29 mouse cellular contexts compared by ENCODE assay signal in genomic region chr8:69906260-69906659, GRCm38 (mm10). TPM values are rescaled to one million over a fixed set of nuclear protein-coding genes. Genes with fewer than 3 reads are reported as not detected.
DNase-seq lines count a peak whose midpoint lies in the region; ATAC-seq and TF ChIP-seq lines count a peak whose summit lies in the region.
"Had no signal": no experiment of that assay in that cellular context is flagged by ENCODE, and none has a peak within 500 bp of the region (broad histone marks: within the 10 kb centered on the region; RNA-seq: fewer than 3 reads in every experiment).

No protein-coding gene starts in this region.

- TF ChIP-seq EP300 in liver, postnatal 0 days (IDR thresholded peaks at IDR 0.05; ENCODE audit: low read depth) = no peak

- no peak for DNase-seq in gastrocnemius, adult 2 months
- no peak for DNase-seq in gastrocnemius, postnatal 25 days
- no peak for DNase-seq in liver, postnatal 0 days
- peak; percentile 52 for DNase-seq in 3T3-L1 (ENCODE audit: low read depth, low spot score)
- peak; percentile 60 for DNase-seq in brain, adult 2 months (ENCODE audit: low read depth, low spot score)
- no peak for DNase-seq in right cerebral cortex, adult 18-20 months
- no peak for DNase-seq in lung, postnatal 14 days
- DNase-seq: adrenal gland, adult 8-10 months; adrenal gland, postnatal 25 days; B cell, adult 2 months; cerebellum, adult 2 months; cerebellum, adult 9-11 months; cerebellum, postnatal 25 days; gastrocnemius, postnatal 10 days; heart, adult 11 months; heart, postnatal 14 days; heart, postnatal 4 days had no signal

- no peak for ATAC-seq in liver, embryonic 12.5 days
- ATAC-seq in liver, postnatal 0 days = no peak
- ATAC-seq: activated CD4-positive, CD25-positive, alpha-beta regulatory T cell, adult 4 months; forebrain, embryonic 15.5 days; hindbrain, postnatal 0 days; inflammation-experienced regulatory T-cells, adult 6 months had no signal

- intact Hi-C loops in gastrocnemius, adult 2 months (cut with DNase I) = no loop called here

- 83% methylated on average over 2 of the region's 2 CpGs for whole genome bisulfite sequencing in liver, embryonic 12.5 days (ENCODE audit: insufficient replicate concordance)
- 82% methylated on average over 2 of the region's 2 CpGs for WGBS in liver, postnatal 0 days (ENCODE audit: insufficient replicate concordance)

- no peaks in the 10 kb centered on the region for H3K9me3 ChIP-seq in liver, embryonic 12.5 days (replicated peaks)
- H3K9me3 ChIP-seq in liver, postnatal 0 days (ENCODE audit: low read length) = no peaks in the 10 kb centered on the region
- H3K9me3 ChIP-seq: embryonic facial prominence, embryonic 12.5 days; embryonic facial prominence, embryonic 15.5 days; forebrain, embryonic 12.5 days; forebrain, embryonic 15.5 days; heart, embryonic 12.5 days had no signal

- no peak overlapping the region for H3K9ac ChIP-seq in liver, embryonic 12.5 days
- H3K9ac ChIP-seq in liver, postnatal 0 days (replicated peaks) = no peak overlapping the region
- H3K9ac ChIP-seq: embryonic facial prominence, embryonic 12.5 days; embryonic facial prominence, embryonic 15.5 days; forebrain, embryonic 12.5 days; forebrain, embryonic 15.5 days; heart, embryonic 12.5 days; hindbrain, embryonic 14.5 days had no signal

- peaks cover 41% of the 10 kb centered on the region for H3K36me3 ChIP-seq in liver, embryonic 12.5 days
- peaks cover 33% of the 10 kb centered on the region for H3K36me3 ChIP-seq in liver, postnatal 0 days (replicated peaks; ENCODE audit: insufficient read depth, low read length)

- no peak overlapping the region for H3K4me3 ChIP-seq in gastrocnemius, adult 2 months
- H3K4me3 ChIP-seq in liver, embryonic 12.5 days = no peak overlapping the region
- no peak overlapping the region for H3K4me3 ChIP-seq in liver, postnatal 0 days (ENCODE audit: low read depth, low read length)
- H3K4me3 ChIP-seq: embryonic facial prominence, embryonic 12.5 days; embryonic facial prominence, embryonic 15.5 days; erythroblast, embryonic 14.5 days; forebrain, embryonic 12.5 days; forebrain, embryonic 15.5 days; heart, embryonic 12.5 days had no signal

- H3K4me1 ChIP-seq in liver, embryonic 12.5 days = peaks cover 45% of the 10 kb centered on the region
- H3K4me1 ChIP-seq in liver, postnatal 0 days (ENCODE audit: insufficient read depth) = peaks cover 21% of the 10 kb centered on the region

- no peaks in the 10 kb centered on the region for H3K27me3 ChIP-seq in liver, embryonic 12.5 days (replicated peaks)
- no peaks in the 10 kb centered on the region for H3K27me3 ChIP-seq in liver, postnatal 0 days (ENCODE audit: insufficient read depth, low read length)
- H3K27me3 ChIP-seq: embryonic facial prominence, embryonic 12.5 days; embryonic facial prominence, embryonic 15.5 days; forebrain, embryonic 12.5 days; forebrain, embryonic 15.5 days; heart, embryonic 12.5 days had no signal

- H3K27ac ChIP-seq in gastrocnemius, adult 2 months = peak overlapping the region; percentile 81
- 0 out of 2 replicates have a peak overlapping the region, but pooled peaks have one; percentile 3 for H3K27ac ChIP-seq in liver, embryonic 12.5 days
- no peak overlapping the region for H3K27ac ChIP-seq in liver, postnatal 0 days (ENCODE audit: low read depth)
- H3K27ac ChIP-seq: embryonic facial prominence, embryonic 12.5 days; embryonic facial prominence, embryonic 15.5 days; forebrain, embryonic 12.5 days; forebrain, embryonic 15.5 days; hindbrain, embryonic 14.5 days; hindbrain, postnatal 0 days had no signal

- no peak for TF ChIP-seq CTCF in gastrocnemius, adult 2 months (IDR thresholded peaks at IDR 0.05)
- no peak for TF ChIP-seq CTCF in liver, postnatal 0 days (IDR thresholded peaks at IDR 0.05; ENCODE audit: low read depth)

- no peak overlapping the region for H3K4me2 ChIP-seq in liver, embryonic 12.5 days
- no peak overlapping the region for H3K4me2 ChIP-seq in liver, postnatal 0 days (ENCODE audit: low read depth, low read length)
- H3K4me2 ChIP-seq: embryonic facial prominence, embryonic 12.5 days; embryonic facial prominence, embryonic 15.5 days; forebrain, embryonic 12.5 days; forebrain, embryonic 15.5 days; heart, embryonic 12.5 days; hindbrain, embryonic 14.5 days had no signal

RNA-seq across cellular contexts. Expression of gene Yjefn3, which starts 3.7 kb away (rescaled TPM):
- 10 to 100 TPM in 1 of 2 experiments, 1 to 10 TPM in 1; 9.5 to 14.5 TPM for total RNA-seq in gastrocnemius, adult 2 months (2021)
- total RNA-seq in gastrocnemius, postnatal 25 days (2021) = 1 to 10 TPM; 5.6 to 6.9 TPM
- 0.74 and 0.86 TPM in 2 replicates for polyA plus RNA-seq in liver, embryonic 12.5 days (2016; fragmentation: Nextera tagmentation; extraction: Ambion mirVana)
- polyA plus RNA-seq in liver, postnatal 0 days (2015; fragmentation: Nextera tagmentation; extraction: Ambion mirVana) = 0.72 and 0.89 TPM in 2 replicates
- total RNA-seq: common myeloid progenitor, adult 5-6 weeks had no signal

RNA-seq across cellular contexts. Expression of gene Ndufa13, which starts 3.9 kb away (rescaled TPM):
- total RNA-seq in gastrocnemius, adult 2 months (2021) = 100 to 1,000 TPM; 312 to 399 TPM
- total RNA-seq in gastrocnemius, postnatal 25 days (2021) = 100 to 1,000 TPM; 338 to 343 TPM
- polyA plus RNA-seq in liver, embryonic 12.5 days (2016; fragmentation: Nextera tagmentation; extraction: Ambion mirVana) = 121 and 122 TPM in 2 replicates
- polyA plus RNA-seq in liver, postnatal 0 days (2015; fragmentation: Nextera tagmentation; extraction: Ambion mirVana) = 152 TPM in 2 replicates

RNA-seq across cellular contexts. Expression of gene Tssk6, which starts 4.3 kb away (rescaled TPM):
- not detected for total RNA-seq in gastrocnemius, adult 2 months (2021)
- not detected for total RNA-seq in gastrocnemius, postnatal 25 days (2021)
- polyA plus RNA-seq in liver, embryonic 12.5 days (2016; fragmentation: Nextera tagmentation; extraction: Ambion mirVana) = 3.8 and 4.5 TPM in 2 replicates
- polyA plus RNA-seq in liver, postnatal 0 days (2015; fragmentation: Nextera tagmentation; extraction: Ambion mirVana) = 1.3 and 1.7 TPM in 2 replicates
- total RNA-seq: common myeloid progenitor, adult 5-6 weeks; heart, postnatal 14 days had no signal
- polyA plus RNA-seq: activated CD4-positive, CD25-positive, alpha-beta regulatory T cell, adult 4 months had no signal

RNA-seq across cellular contexts. Expression of gene Cilp2, which starts 18.8 kb away (rescaled TPM):
- 10 to 100 TPM in 1 of 2 experiments, 1 to 10 TPM in 1; 3.5 to 18.9 TPM for total RNA-seq in gastrocnemius, adult 2 months (2021)
- total RNA-seq in gastrocnemius, postnatal 25 days (2021) = 10 to 100 TPM in 1 of 2 experiments, 1 to 10 TPM in 1; 4.0 to 13.6 TPM
- polyA plus RNA-seq in liver, embryonic 12.5 days (2016; fragmentation: Nextera tagmentation; extraction: Ambion mirVana) = 0.14 and 0.33 TPM in 2 replicates
- 0.02 TPM in 1 of 2 replicates, not detected in the other for polyA plus RNA-seq in liver, postnatal 0 days (2015; fragmentation: Nextera tagmentation; extraction: Ambion mirVana)
- total RNA-seq: adrenal gland, postnatal 25 days; common myeloid progenitor, adult 5-6 weeks had no signal
- polyA plus RNA-seq: activated CD4-positive, CD25-positive, alpha-beta regulatory T cell, adult 4 months; erythroblast, embryonic 14.5 days; inflammation-experienced regulatory T-cells, adult 6 months had no signal

Comparison
In these comparisons a context has a peak if more than half of its experiments do, and no peak if none do; other contexts are left out.
1. DNase-seq: peak in 3T3-L1 (single experiment) and brain, adult 2 months (single experiment); none in gastrocnemius, adult 2 months (single experiment), gastrocnemius, postnatal 25 days (single experiment), liver, postnatal 0 days (single experiment), right cerebral cortex, adult 18-20 months (single experiment) and lung, postnatal 14 days (single experiment).